Mouse (Mus musculus) forebrain, embryonic 11.5 days (tissue): ENCODE measurements around the gene Ppp4c. TPM values are rescaled to one million over a fixed set of nuclear protein-coding genes. Genes with fewer than 3 reads are reported as not detected.

ENCODE experiments used
- ATAC-seq: fragments of 200-750 bp; cut with Nextera tagmentation; replicated peaks from 2 replicates; pipeline ENCODE4 v1.8.0; 2017; ENCODE audit warnings: moderate TSS enrichment; ENCODE audit not compliant: low FRiP score
- DNase-seq: peaks from one replicate; pipeline ENCODE4 v3.0.0-alpha.2; 2017; ENCODE audit warnings: low spot score
- H3K27ac ChIP-seq: fragments of 300-500 bp; sonication (generic); 2 replicates; pipeline ENCODE4 v1.5.1; 2014; ENCODE audit warnings: low read depth, low read length
- H3K27me3 ChIP-seq: fragments of 300-500 bp; sonication (generic); 2 replicates; pipeline ENCODE4 v1.6.1; 2014; ENCODE audit warnings: mild to moderate bottlenecking, low read length, mixed read lengths; ENCODE audit not compliant: control insufficient read depth, insufficient read depth
- H3K36me3 ChIP-seq: fragments of 300-500 bp; sonication (generic); 2 replicates; pipeline ENCODE4 v1.6.1; 2014; ENCODE audit warnings: mild to moderate bottlenecking, low read length, moderate library complexity, mixed read lengths; ENCODE audit not compliant: control insufficient read depth, insufficient read depth
- H3K4me1 ChIP-seq: fragments of 300-500 bp; sonication (generic); replicated peaks from 2 replicates; pipeline ENCODE4 v1.6.1; 2014; ENCODE audit warnings: low read length, mixed read lengths; ENCODE audit not compliant: control insufficient read depth, insufficient read depth
- H3K4me2 ChIP-seq: fragments of 300-500 bp; sonication (generic); 2 replicates; pipeline ENCODE4 v1.6.1; 2014; ENCODE audit warnings: low read depth, mild to moderate bottlenecking, low read length, moderate library complexity, mixed read lengths; ENCODE audit not compliant: severe bottlenecking
- H3K4me3 ChIP-seq: fragments of 300-500 bp; sonication (generic); 2 replicates; pipeline ENCODE4 v1.5.1; 2014; ENCODE audit warnings: low read depth, low read length
- H3K9ac ChIP-seq: fragments of 300-500 bp; sonication (generic); 2 replicates; pipeline ENCODE4 v1.6.1; 2014; ENCODE audit warnings: low read length
- H3K9me3 ChIP-seq: fragments of 300-500 bp; sonication (generic); 2 replicates; pipeline ENCODE4 v1.6.1; 2016; ENCODE audit warnings: low read length, mixed read lengths; ENCODE audit not compliant: control insufficient read depth
- WGBS: fragments of 180-500 bp; shearing (Covaris S2); extraction: QIAGEN DNeasy Blood & Tissue Kit; methylation state at CpG from one replicate; pipeline ENCODE4 v1.1.7; 2014; 5-methylcytosine and 5-hydroxymethylcytosine counted together
- polyA plus RNA-seq: library from polyadenylated mRNA; unstranded; fragments of >200 nt; fragmentation: Nextera tagmentation; extraction: Ambion mirVana; gene quantifications from 2 replicates; pipeline ENCODE4 v1.2.1, GENCODE M21; 2014

Ppp4c gene
- polyA plus RNA-seq, 1 experiment from 2014 or later: 348 TPM

- H3K9me3 ChIP-seq: no peaks in the 10 kb centered on the region
- no peaks in the 10 kb centered on the region for H3K4me1 ChIP-seq
- H3K4me3 ChIP-seq: no peak overlapping the region
- no peak overlapping the region for H3K27ac ChIP-seq
- no peaks in the 10 kb centered on the region for H3K27me3 ChIP-seq
- DNase-seq (no peak), ATAC-seq (no peak)
- no peak overlapping the region for H3K9ac ChIP-seq
- no peaks in the 10 kb centered on the region for H3K36me3 ChIP-seq
- no peak overlapping the region for H3K4me2 ChIP-seq
- WGBS: 92% methylated on average over 13 of the region's 13 CpGs
These were observed 50.3 kb downstream of the Ppp4c start for GRCm38 (mm10) chr7:126741964-126742482.

DNA sequence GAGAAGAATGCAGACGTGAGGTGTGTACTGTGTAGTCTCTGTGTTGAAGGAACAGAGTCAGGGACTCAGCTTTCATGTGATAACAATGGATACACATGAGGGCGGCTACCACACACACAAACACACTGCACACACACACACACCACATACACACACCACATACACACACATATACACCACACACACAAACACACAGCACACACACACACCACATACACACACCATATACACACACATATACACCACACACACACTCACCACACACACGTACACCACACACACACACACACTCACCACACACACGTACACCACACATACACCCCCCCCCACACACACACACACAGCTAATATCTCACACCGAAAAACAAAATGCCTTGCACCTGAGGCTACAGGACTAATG is 50.8 kb downstream of the Ppp4c start:
- 85% methylated on average over 5 of the region's 5 CpGs for WGBS
- ATAC-seq: no peak

DNA sequence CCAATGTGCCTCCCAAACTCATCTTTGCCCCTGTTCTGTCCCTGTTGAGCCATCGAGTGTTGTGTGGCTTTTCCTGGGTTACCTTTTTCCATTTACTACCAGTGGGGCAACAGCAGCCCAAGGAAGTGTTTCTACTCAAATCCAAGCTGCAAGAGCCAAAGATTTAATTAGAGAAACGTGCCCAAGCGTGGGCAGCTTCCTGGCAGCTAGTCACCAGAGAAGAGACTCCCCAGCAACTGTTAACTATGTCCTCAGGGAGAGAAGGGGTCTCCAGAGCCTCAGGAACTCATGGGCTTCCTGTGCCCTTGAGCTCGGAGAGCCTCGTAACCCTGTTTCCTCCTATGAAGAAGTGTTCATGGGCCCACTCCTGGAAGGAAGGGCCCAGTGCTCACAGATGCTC is 51.3 kb downstream of the Ppp4c start:
- Histone ChIP-seq H3K27ac (no peak overlapping the region), H3K36me3 (no peaks in the 10 kb centered on the region), H3K4me3 (no peak overlapping the region), H3K27me3 (no peaks in the 10 kb centered on the region), H3K9me3 (no peaks in the 10 kb centered on the region), H3K9ac (no peak overlapping the region), H3K4me1 (no peaks in the 10 kb centered on the region), H3K4me2 (no peak overlapping the region)
- ATAC-seq: no peak
- 79% methylated on average over 5 of the region's 5 CpGs for WGBS
- DNase-seq: no peak

More for the DNA sequence above, 50.8 kb downstream of the Ppp4c start:
- no peak for DNase-seq
- Histone ChIP-seq H3K4me3 (no peak overlapping the region), H3K4me2 (no peak overlapping the region), H3K36me3 (no peaks in the 10 kb centered on the region), H3K27me3 (no peaks in the 10 kb centered on the region), H3K4me1 (no peaks in the 10 kb centered on the region), H3K9ac (no peak overlapping the region), H3K9me3 (no peaks in the 10 kb centered on the region), H3K27ac (no peak overlapping the region)

GRCm38 (mm10) chr7:126740132-126740735 is 52.1 kb downstream of the Ppp4c start:
- Histone ChIP-seq H3K4me2 (no peak overlapping the region), H3K36me3 (no peaks in the 10 kb centered on the region), H3K9ac (no peak overlapping the region), H3K27ac (no peak overlapping the region), H3K4me3 (no peak overlapping the region), H3K9me3 (no peaks in the 10 kb centered on the region), H3K27me3 (no peaks in the 10 kb centered on the region), H3K4me1 (no peaks in the 10 kb centered on the region)
- WGBS: 82% methylated on average over 13 of the region's 13 CpGs
- no peak for DNase-seq
- ATAC-seq: no peak

GRCm38 (mm10) chr7:126739551-126739950 is 52.7 kb downstream of the Ppp4c start:
- Histone ChIP-seq H3K4me2 (no peak overlapping the region), H3K4me3 (no peak overlapping the region), H3K9me3 (no peaks in the 10 kb centered on the region), H3K4me1 (no peaks in the 10 kb centered on the region), H3K27ac (no peak overlapping the region), H3K27me3 (no peaks in the 10 kb centered on the region), H3K36me3 (no peaks in the 10 kb centered on the region), H3K9ac (no peak overlapping the region)
- no peak for ATAC-seq
- WGBS: 90% methylated on average over 17 of the region's 17 CpGs
- DNase-seq: no peak

- no peaks in the 10 kb centered on the region for H3K4me1 ChIP-seq
- no peak for ATAC-seq
- H3K9me3 ChIP-seq: no peaks in the 10 kb centered on the region
- no peak overlapping the region for H3K4me3 ChIP-seq
- H3K36me3 ChIP-seq: no peaks in the 10 kb centered on the region
- no peak for DNase-seq
- no peaks in the 10 kb centered on the region for H3K27me3 ChIP-seq
- no peak overlapping the region for H3K4me2 ChIP-seq
- H3K9ac ChIP-seq: no peak overlapping the region
- no peak overlapping the region for H3K27ac ChIP-seq
- WGBS: 85% methylated on average over 8 of the region's 8 CpGs
These were observed 56.2 kb downstream of the Ppp4c start for GRCm38 (mm10) chr7:126736122-126736521.

Other genes starting within 250 kb of the Ppp4c start
- 175 and 184 TPM in 2 replicates for gene Eif3c, start 226.1 kb downstream of the Ppp4c start, polyA plus RNA-seq
- 0.69 and 0.77 TPM in 2 replicates for gene Apobr, start 207.6 kb downstream of the Ppp4c start, polyA plus RNA-seq
- 22.8 and 23.0 TPM in 2 replicates for gene Cln3, start 206.7 kb downstream of the Ppp4c start, polyA plus RNA-seq
- not detected in 2 replicates for gene Il27, start 197.6 kb downstream of the Ppp4c start, polyA plus RNA-seq
- 1.6 and 3.2 TPM in 2 replicates for gene Nupr1, start 161.6 kb downstream of the Ppp4c start, polyA plus RNA-seq
- gene Sgf29, start 143.2 kb downstream of the Ppp4c start, polyA plus RNA-seq: 53.6 and 72.3 TPM in 2 replicates
- gene Sult1a1, start 116.1 kb downstream of the Ppp4c start, polyA plus RNA-seq: 0.21 and 0.52 TPM in 2 replicates
- 162 and 167 TPM in 2 replicates for gene Bola2, start 97.1 kb downstream of the Ppp4c start, polyA plus RNA-seq
- 11.2 and 13.1 TPM in 2 replicates for gene Slx1b, start 96.7 kb downstream of the Ppp4c start, polyA plus RNA-seq
- 39.0 and 45.8 TPM in 2 replicates for gene Coro1a, start 84.7 kb downstream of the Ppp4c start, polyA plus RNA-seq
- 40.1 and 50.6 TPM in 2 replicates for gene Mapk3, start 32.9 kb downstream of the Ppp4c start, polyA plus RNA-seq
- 1.5 and 1.9 TPM in 2 replicates for gene Gdpd3, start 26.2 kb downstream of the Ppp4c start, polyA plus RNA-seq
- gene Ypel3, start 15.5 kb downstream of the Ppp4c start, polyA plus RNA-seq: 63.9 and 80.5 TPM in 2 replicates
- 0.28 and 0.61 TPM in 2 replicates for gene Tbx6, start 11.0 kb downstream of the Ppp4c start, polyA plus RNA-seq
- 10.2 and 10.6 TPM in 2 replicates for gene Fam57b, start 5.2 kb upstream of the Ppp4c start, polyA plus RNA-seq
- gene 4930451I11Rik, start 39.1 kb upstream of the Ppp4c start, polyA plus RNA-seq: not detected in 2 replicates
- gene Doc2a, start 54.9 kb upstream of the Ppp4c start, polyA plus RNA-seq: 9.3 and 11.2 TPM in 2 replicates
- gene Hirip3, start 69.5 kb upstream of the Ppp4c start, polyA plus RNA-seq: 29.9 and 38.8 TPM in 2 replicates
- gene Ino80e, start 69.9 kb upstream of the Ppp4c start, polyA plus RNA-seq: 117 and 118 TPM in 2 replicates
- 43.4 and 44.8 TPM in 2 replicates for gene Taok2, start 92.2 kb upstream of the Ppp4c start, polyA plus RNA-seq
- gene Tmem219, start 130.4 kb upstream of the Ppp4c start, polyA plus RNA-seq: 21.3 and 24.4 TPM in 2 replicates
- 26.5 and 28.8 TPM in 2 replicates for gene Kctd13, start 136.4 kb upstream of the Ppp4c start, polyA plus RNA-seq
- gene Asphd1, start 157.1 kb upstream of the Ppp4c start, polyA plus RNA-seq: 0.25 and 0.40 TPM in 2 replicates
- gene Sez6l2, start 158.1 kb upstream of the Ppp4c start, polyA plus RNA-seq: 6.3 and 6.7 TPM in 2 replicates
- 68.0 and 78.7 TPM in 2 replicates for gene Cdipt, start 183.4 kb upstream of the Ppp4c start, polyA plus RNA-seq
- gene Cdiptos, start 183.6 kb upstream of the Ppp4c start, polyA plus RNA-seq: 0.88 and 1.4 TPM in 2 replicates
- 3.9 and 4.4 TPM in 2 replicates for gene Mvp, start 222.1 kb upstream of the Ppp4c start, polyA plus RNA-seq
- gene Pagr1b, start 224.0 kb upstream of the Ppp4c start, polyA plus RNA-seq: not detected in 2 replicates
- 60.5 and 72.4 TPM in 2 replicates for gene Pagr1a, start 224.9 kb upstream of the Ppp4c start, polyA plus RNA-seq
- gene Gm42742, start 228.6 kb upstream of the Ppp4c start, polyA plus RNA-seq: 60.9 and 64.7 TPM in 2 replicates
- gene Prrt2, start 228.7 kb upstream of the Ppp4c start, polyA plus RNA-seq: 9.6 and 10.3 TPM in 2 replicates
- 106 and 132 TPM in 2 replicates for gene Maz, start 234.5 kb upstream of the Ppp4c start, polyA plus RNA-seq
- 207 and 208 TPM in 2 replicates for gene Kif22, start 250.0 kb upstream of the Ppp4c start, polyA plus RNA-seq